Mouse (Mus musculus): ENCODE data around the gene Ssbp4. TPM values are rescaled to one million over a fixed set of nuclear protein-coding genes. Genes with fewer than 3 reads are reported as not detected.

Ssbp4 gene
- polyA plus RNA-seq, 1 experiment from 2014 or later: 125 TPM

DNA sequence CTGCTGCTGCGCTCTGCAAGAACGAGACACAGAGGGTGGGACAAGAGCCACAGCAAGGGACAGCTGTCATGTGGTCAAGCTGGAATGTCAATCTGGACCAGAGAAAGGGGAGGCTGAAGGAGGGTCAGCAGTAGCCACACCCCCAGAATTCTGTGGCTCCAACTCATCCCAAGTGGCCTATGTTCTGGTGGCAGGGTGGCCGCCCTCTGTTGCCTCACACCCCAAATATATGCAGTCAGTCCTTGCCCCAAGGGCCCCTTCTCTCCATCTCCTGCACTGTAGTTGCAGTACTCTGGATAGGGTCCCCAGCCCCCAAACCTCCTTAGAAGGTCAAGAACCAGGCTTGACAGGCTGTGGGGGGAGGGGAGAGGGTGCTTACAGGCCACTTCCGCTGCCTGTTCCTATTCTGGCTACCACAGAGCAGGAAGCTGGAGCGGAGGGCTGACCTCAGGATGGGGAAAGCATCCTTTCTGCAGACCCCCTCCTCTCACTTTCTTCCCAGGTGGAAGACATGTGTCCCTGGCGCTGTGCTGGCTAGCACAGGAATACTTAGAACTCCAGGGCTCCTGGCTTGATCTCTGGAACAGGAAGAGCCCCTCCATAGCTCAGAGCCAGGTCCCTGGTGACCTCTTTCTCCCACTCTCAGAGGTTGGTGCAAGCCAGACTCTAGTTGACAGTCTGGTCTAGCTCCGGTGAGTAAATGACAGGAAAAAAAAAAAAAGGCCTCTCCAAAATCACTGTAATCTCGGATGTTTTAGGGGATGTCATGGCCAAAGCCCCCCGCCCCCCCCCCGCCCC, 8.0 kb downstream of the Ssbp4 start:
- Histone ChIP-seq H3K4me2 (ENCODE audit: low read depth) (peak overlapping the region; percentile 44), H3K36me3 (ENCODE audit: control insufficient read depth, insufficient read depth, low read length) (peaks cover 7% of the 10 kb centered on the region), H3K4me1 (ENCODE audit: control insufficient read depth, insufficient read depth, low read length) (peaks cover 44% of the 10 kb centered on the region), H3K4me3 (ENCODE audit: low read depth, low read length) (no peak overlapping the region), H3K27me3 (ENCODE audit: control insufficient read depth, insufficient read depth, low read length) (0 out of 2 replicates have a peak, but pooled peaks cover 7% of the 10 kb centered on the region), H3K27ac (ENCODE audit: low read depth, low read length) (peak overlapping the region; percentile 90), H3K9me3 (ENCODE audit: control insufficient read depth, low read length) (0 out of 2 replicates have a peak, but pooled peaks cover 2% of the 10 kb centered on the region), H3K9ac (ENCODE audit: low read length) (peak overlapping the region; percentile 45)
- 11% methylated on average over 10 of the region's 10 CpGs for WGBS
- DNase-seq (ENCODE audit: low spot score) (peak; percentile 49), ATAC-seq (ENCODE audit: insufficient read depth, low FRiP score, low TSS enrichment) (0 out of 2 replicates have a peak, but pooled peaks have one; percentile 3)

DNA sequence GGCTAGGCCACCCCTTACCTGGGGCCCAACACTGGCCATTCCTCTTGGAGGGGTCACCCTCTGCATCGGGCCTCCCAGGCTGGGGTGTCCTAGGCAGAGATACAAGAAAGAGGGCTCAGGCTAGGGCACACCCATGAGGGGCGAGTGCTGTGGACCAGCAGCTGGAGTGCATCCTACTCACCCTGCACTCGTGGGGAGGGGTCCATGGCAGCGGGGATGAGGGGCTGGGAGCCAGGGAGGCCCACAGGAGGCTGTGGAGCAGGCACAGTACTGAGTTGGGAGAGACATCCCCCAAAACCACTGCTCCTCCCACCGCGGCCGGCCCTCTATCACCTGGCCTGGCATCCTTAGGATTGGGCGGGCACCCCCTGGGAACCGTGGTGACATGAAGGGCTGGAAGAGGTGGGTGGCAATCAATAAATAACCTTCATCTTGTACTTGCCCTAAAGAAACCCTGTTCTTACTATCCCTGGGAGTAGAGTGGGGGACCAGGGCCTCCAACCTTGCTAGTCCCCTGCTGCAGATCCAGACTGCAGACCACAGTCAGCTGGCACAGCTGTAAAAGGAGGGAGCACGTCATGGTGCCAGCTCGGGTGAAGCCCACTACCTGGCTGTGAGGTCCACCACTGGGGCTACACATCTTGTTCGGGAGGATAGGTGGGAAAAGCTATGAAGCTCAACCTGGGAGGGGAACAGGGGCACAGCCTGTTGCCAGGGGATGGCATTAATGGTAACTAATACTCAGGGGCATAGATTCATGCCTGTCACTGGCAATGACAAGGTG, 9.0 kb downstream of the Ssbp4 start:
- Histone ChIP-seq H3K27me3 (ENCODE audit: control insufficient read depth, insufficient read depth, low read length) (0 out of 2 replicates have a peak, but pooled peaks cover 7% of the 10 kb centered on the region), H3K4me1 (ENCODE audit: control insufficient read depth, insufficient read depth, low read length) (peaks cover 50% of the 10 kb centered on the region), H3K4me2 (ENCODE audit: low read depth) (no peak overlapping the region), H3K9ac (ENCODE audit: low read length) (peak overlapping the region; percentile 14; the same call in 1 of the 2 replicates), H3K9me3 (ENCODE audit: control insufficient read depth, low read length) (0 out of 2 replicates have a peak, but pooled peaks cover 2% of the 10 kb centered on the region), H3K36me3 (ENCODE audit: control insufficient read depth, insufficient read depth, low read length) (peaks cover 7% of the 10 kb centered on the region), H3K4me3 (ENCODE audit: low read depth, low read length) (no peak overlapping the region), H3K27ac (ENCODE audit: low read depth, low read length) (peak overlapping the region; percentile 90; the same call in 1 of the 2 replicates)
- no peak for ATAC-seq (ENCODE audit: insufficient read depth, low FRiP score, low TSS enrichment)
- 80% methylated on average over 12 of the region's 12 CpGs for WGBS
- DNase-seq (ENCODE audit: low spot score): no peak

DNA sequence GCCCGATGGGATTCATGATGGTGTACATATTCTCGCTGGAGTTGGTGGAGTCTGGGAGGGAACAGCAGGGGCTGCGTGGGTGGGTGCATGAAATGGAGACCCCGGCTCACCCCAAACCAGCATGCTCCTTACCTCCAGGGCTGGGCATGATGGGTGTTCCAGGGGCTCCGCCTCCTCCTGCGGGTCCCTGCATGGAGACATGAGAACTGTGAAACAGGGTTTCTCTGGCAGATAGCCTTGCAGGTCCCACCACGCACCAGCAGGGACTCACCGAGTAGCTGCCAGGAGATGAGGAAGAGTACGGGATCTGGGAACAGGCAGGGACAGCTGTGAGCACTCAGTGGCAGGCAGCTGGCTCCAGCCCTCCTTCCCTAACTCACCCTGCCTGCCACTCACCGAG, 9.9 kb downstream of the Ssbp4 start:
- DNase-seq (ENCODE audit: low spot score): peak; percentile 46
- H3K36me3 ChIP-seq (ENCODE audit: control insufficient read depth, insufficient read depth, low read length): peaks cover 7% of the 10 kb centered on the region
- H3K9me3 ChIP-seq (ENCODE audit: control insufficient read depth, low read length): 0 out of 2 replicates have a peak, but pooled peaks cover 2% of the 10 kb centered on the region
- peak overlapping the region; percentile 90 for H3K4me2 ChIP-seq (ENCODE audit: low read depth)
- peak overlapping the region; percentile 33 for H3K9ac ChIP-seq (ENCODE audit: low read length)
- WGBS: 14% methylated on average over 10 of the region's 10 CpGs
- 0 out of 2 replicates have a peak, but pooled peaks cover 7% of the 10 kb centered on the region for H3K27me3 ChIP-seq (ENCODE audit: control insufficient read depth, insufficient read depth, low read length)
- H3K4me1 ChIP-seq (ENCODE audit: control insufficient read depth, insufficient read depth, low read length): peaks cover 48% of the 10 kb centered on the region
- no peak for ATAC-seq (ENCODE audit: insufficient read depth, low FRiP score, low TSS enrichment)
- peak overlapping the region; percentile 46; the same call in 1 of the 2 replicates for H3K4me3 ChIP-seq (ENCODE audit: low read depth, low read length)
- H3K27ac ChIP-seq (ENCODE audit: low read depth, low read length): no peak overlapping the region

DNA sequence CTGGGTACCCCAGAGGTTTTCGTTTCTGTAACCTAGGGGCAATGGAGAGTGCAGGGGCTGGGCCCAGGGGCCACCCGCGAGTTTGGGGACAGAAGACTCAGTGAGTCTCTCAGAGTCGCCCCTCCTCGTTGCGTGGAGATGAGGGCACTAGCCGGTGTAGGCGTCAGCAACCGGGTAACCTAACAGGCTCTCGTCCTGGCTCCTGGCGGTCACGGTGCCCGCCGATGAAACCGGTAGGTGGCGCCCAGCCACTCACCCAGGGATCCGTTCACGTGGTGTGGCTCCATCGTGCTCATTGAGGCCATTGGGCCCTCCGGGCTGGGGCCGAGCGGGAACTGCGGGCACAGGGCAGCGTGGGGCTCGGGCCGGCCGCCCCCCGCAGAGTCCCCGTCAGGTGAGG, 10.4 kb downstream of the Ssbp4 start:
- 1% methylated on average over 29 of the region's 29 CpGs for whole genome bisulfite sequencing
- Histone ChIP-seq H3K4me2 (ENCODE audit: low read depth) (peak overlapping the region; percentile 90), H3K4me1 (ENCODE audit: control insufficient read depth, insufficient read depth, low read length) (peaks cover 48% of the 10 kb centered on the region), H3K9ac (ENCODE audit: low read length) (peak overlapping the region; percentile 81), H3K27ac (ENCODE audit: low read depth, low read length) (0 out of 2 replicates have a peak overlapping the region, but pooled peaks have one; percentile 8), H3K27me3 (ENCODE audit: control insufficient read depth, insufficient read depth, low read length) (0 out of 2 replicates have a peak, but pooled peaks cover 7% of the 10 kb centered on the region), H3K4me3 (ENCODE audit: low read depth, low read length) (peak overlapping the region; percentile 46), H3K9me3 (ENCODE audit: control insufficient read depth, low read length) (0 out of 2 replicates have a peak, but pooled peaks cover 2% of the 10 kb centered on the region), H3K36me3 (ENCODE audit: control insufficient read depth, insufficient read depth, low read length) (peaks cover 7% of the 10 kb centered on the region)
- DNase-seq (ENCODE audit: low spot score) (peak; percentile 85), ATAC-seq (ENCODE audit: insufficient read depth, low FRiP score, low TSS enrichment) (peak; percentile 14)

DNA sequence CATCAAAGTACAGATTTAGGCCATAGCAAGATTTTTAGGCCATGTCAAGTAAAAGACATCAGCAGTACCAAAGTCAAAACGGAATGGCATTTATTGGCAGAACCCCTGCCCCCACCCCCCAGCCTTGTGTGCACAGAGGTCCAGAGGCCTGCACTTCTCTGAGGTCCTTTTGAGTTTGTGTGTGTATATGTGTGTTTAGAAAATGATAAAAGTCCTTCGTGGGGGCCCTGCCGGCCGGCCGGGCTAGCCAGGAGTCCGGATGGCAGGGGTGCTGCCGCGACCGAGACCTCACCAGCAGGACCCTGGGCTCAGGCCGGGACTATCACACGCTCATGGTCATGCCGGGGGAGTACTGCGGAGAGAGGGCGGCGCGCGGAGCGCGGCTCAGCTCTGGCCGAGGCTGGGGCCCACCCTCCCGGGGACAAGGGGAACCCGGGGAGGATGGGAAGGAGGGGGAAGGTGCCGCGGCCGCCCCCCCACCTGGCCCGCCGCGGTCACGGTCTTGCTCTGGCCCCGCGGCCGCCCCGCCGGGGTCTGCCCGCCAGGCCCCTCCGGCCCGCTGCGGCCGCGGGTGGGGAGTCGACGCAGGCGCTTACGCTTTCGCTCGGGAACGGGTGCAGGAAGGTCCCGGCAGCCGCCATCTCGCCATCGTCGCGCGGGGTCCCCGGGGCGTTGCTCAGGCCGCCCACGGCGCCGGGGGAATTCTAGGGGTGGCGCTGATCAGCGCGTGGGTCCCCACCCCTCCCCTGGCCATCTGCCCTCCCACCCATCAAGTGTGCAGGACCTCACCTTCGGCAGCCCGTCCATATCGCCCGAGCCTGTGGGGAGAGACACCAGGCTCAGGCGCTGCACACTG, 11.0 kb downstream of the Ssbp4 start:
- 0 out of 2 replicates have a peak, but pooled peaks cover 7% of the 10 kb centered on the region for H3K27me3 ChIP-seq (ENCODE audit: control insufficient read depth, insufficient read depth, low read length)
- peaks cover 7% of the 10 kb centered on the region for H3K36me3 ChIP-seq (ENCODE audit: control insufficient read depth, insufficient read depth, low read length)
- DNase-seq (ENCODE audit: low spot score) (no peak), ATAC-seq (ENCODE audit: insufficient read depth, low FRiP score, low TSS enrichment) (no peak; the same call in 1 of the 2 replicates)
- H3K4me1 ChIP-seq (ENCODE audit: control insufficient read depth, insufficient read depth, low read length): peaks cover 51% of the 10 kb centered on the region
- H3K4me2 ChIP-seq (ENCODE audit: low read depth): peak overlapping the region; percentile 90
- H3K27ac ChIP-seq (ENCODE audit: low read depth, low read length): 0 out of 2 replicates have a peak overlapping the region, but pooled peaks have one; percentile 8
- peak overlapping the region; percentile 46 for H3K4me3 ChIP-seq (ENCODE audit: low read depth, low read length)
- H3K9ac ChIP-seq (ENCODE audit: low read length): peak overlapping the region; percentile 81
- 0 out of 2 replicates have a peak, but pooled peaks cover 2% of the 10 kb centered on the region for H3K9me3 ChIP-seq (ENCODE audit: control insufficient read depth, low read length)
- 3% methylated on average over 58 of the region's 68 CpGs for WGBS

DNA sequence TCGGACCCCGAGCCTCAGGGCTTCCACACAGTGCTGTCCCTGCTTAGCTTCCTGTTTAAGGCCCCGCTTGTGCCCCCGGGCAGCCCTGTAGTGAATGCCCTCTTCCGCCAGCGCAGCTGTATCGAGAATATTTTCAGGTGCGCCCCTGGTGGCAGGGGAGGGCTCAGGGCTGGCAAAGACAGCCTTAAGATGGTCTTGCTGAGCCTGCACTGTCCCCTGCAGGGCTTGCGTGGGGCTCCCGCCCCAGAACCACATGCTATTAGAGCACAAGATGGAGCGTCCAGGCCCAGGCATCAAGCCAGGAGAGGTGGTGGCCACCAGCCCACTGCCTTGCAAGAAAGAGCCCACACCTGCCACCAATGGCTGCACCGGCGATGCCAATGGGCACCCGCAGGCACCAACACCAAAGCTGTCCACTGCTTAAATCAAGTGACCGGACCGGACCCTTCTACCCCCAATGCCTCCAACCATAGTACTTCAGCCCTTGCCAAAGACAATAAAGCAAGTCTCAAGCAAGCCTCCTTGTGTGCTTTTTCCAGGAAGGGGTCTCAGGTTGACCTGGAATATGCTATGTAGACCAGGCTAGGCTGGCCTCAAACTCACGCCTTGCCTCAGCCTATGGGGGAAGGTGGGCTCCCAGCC, 11.8 kb downstream of the Ssbp4 start:
- DNase-seq (ENCODE audit: low spot score): no peak
- H3K9ac ChIP-seq (ENCODE audit: low read length): peak overlapping the region; percentile 81; the same call in 1 of the 2 replicates

DNA sequence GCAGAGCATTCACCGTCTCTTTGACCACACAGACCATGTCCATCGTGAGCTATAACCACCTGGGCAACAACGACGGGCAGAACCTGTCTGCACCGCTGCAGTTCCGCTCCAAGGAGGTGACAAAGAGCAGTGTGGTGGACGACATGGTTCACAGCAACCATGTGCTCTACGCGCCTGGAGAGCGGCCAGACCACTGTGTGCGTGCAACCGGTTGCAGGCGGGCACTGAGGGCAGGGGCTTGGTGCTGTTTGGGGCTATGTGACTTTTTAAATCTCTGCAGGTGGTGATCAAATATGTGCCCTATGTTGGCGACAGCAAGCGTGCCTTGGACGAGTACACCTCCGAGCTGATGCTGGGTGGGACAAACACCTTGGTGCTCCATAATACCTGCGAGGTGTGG, 12.5 kb downstream of the Ssbp4 start:
- Histone ChIP-seq H3K36me3 (ENCODE audit: control insufficient read depth, insufficient read depth, low read length) (peaks cover 6% of the 10 kb centered on the region), H3K4me3 (ENCODE audit: low read depth, low read length) (no peak overlapping the region), H3K9ac (ENCODE audit: low read length) (no peak overlapping the region), H3K27ac (ENCODE audit: low read depth, low read length) (no peak overlapping the region), H3K27me3 (ENCODE audit: control insufficient read depth, insufficient read depth, low read length) (0 out of 2 replicates have a peak, but pooled peaks cover 7% of the 10 kb centered on the region), H3K4me2 (ENCODE audit: low read depth) (no peak overlapping the region), H3K9me3 (ENCODE audit: control insufficient read depth, low read length) (no peaks in the 10 kb centered on the region), H3K4me1 (ENCODE audit: control insufficient read depth, insufficient read depth, low read length) (peaks cover 48% of the 10 kb centered on the region)
- WGBS: 90% methylated on average over 18 of the region's 18 CpGs
- no peak for ATAC-seq (ENCODE audit: insufficient read depth, low FRiP score, low TSS enrichment)
- no peak for DNase-seq (ENCODE audit: low spot score)

More for the DNA sequence above, 11.8 kb downstream of the Ssbp4 start:
- Histone ChIP-seq H3K9me3 (ENCODE audit: control insufficient read depth, low read length) (no peaks in the 10 kb centered on the region), H3K4me3 (ENCODE audit: low read depth, low read length) (peak overlapping the region; percentile 46; the same call in 1 of the 2 replicates), H3K4me2 (ENCODE audit: low read depth) (peak overlapping the region; percentile 90; the same call in 1 of the 2 replicates), H3K27me3 (ENCODE audit: control insufficient read depth, insufficient read depth, low read length) (0 out of 2 replicates have a peak, but pooled peaks cover 7% of the 10 kb centered on the region), H3K36me3 (ENCODE audit: control insufficient read depth, insufficient read depth, low read length) (peaks cover 6% of the 10 kb centered on the region), H3K27ac (ENCODE audit: low read depth, low read length) (no peak overlapping the region), H3K4me1 (ENCODE audit: control insufficient read depth, insufficient read depth, low read length) (peaks cover 51% of the 10 kb centered on the region)
- WGBS: 85% methylated on average over 17 of the region's 17 CpGs
- no peak for ATAC-seq (ENCODE audit: insufficient read depth, low FRiP score, low TSS enrichment)
